In the genomic region with DNA sequence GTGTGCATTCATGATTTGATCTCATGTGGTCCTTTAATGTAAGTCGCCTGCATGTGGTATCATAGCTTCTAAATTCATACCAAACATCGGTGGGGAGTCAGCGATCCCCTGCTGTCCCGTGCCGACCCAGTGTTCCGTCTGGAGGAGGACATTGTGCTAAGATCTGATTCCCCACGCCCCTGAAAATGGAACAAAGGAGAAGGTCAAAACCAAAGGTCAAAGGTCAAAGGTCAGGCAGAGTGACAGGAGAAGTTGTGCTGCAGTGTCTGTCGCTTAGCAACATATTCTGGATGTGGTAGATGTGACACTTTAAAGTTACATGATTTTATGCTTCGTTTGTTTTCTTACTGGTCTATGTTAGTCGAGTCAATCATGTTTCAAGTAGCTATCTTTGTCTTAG, we compare ENCODE assay signal across 29 mouse cellular contexts. TPM values are rescaled to one million over a fixed set of nuclear protein-coding genes. Genes with fewer than 3 reads are reported as not detected.
DNase-seq lines count a peak whose midpoint lies in the region; ATAC-seq lines count a peak whose summit lies in the region.
"Had no signal": no experiment of that assay in that cellular context is flagged by ENCODE, and none has a peak within 500 bp of the region (broad histone marks: within the 10 kb centered on the region; RNA-seq: fewer than 3 reads in every experiment).

No protein-coding gene starts in this region.

- H3K9me3 ChIP-seq in midbrain, embryonic 11.5 days (ENCODE audit: control insufficient read depth, low read length) = no peaks in the 10 kb centered on the region
- no peaks in the 10 kb centered on the region for H3K9me3 ChIP-seq in midbrain, embryonic 15.5 days
- H3K9me3 ChIP-seq in kidney, embryonic 15.5 days (replicated peaks) = no peaks in the 10 kb centered on the region
- H3K9me3 ChIP-seq: embryonic facial prominence, embryonic 13.5 days; limb, embryonic 13.5 days; liver, embryonic 12.5 days; midbrain, embryonic 13.5 days had no signal

- no peaks in the 10 kb centered on the region; the same call in 1 of the 2 replicates for H3K27me3 ChIP-seq in midbrain, embryonic 11.5 days (ENCODE audit: control insufficient read depth, insufficient read depth, low read length)
- H3K27me3 ChIP-seq in midbrain, embryonic 15.5 days (replicated peaks) = no peaks in the 10 kb centered on the region
- no peaks in the 10 kb centered on the region for H3K27me3 ChIP-seq in kidney, embryonic 15.5 days
- H3K27me3 ChIP-seq: embryonic facial prominence, embryonic 13.5 days; forebrain, embryonic 12.5 days; limb, embryonic 13.5 days; liver, embryonic 12.5 days; midbrain, embryonic 13.5 days had no signal

- no peak overlapping the region for H3K9ac ChIP-seq in midbrain, embryonic 11.5 days (ENCODE audit: low read length)
- no peak overlapping the region for H3K9ac ChIP-seq in midbrain, embryonic 15.5 days
- no peak overlapping the region for H3K9ac ChIP-seq in kidney, embryonic 15.5 days
- H3K9ac ChIP-seq: embryonic facial prominence, embryonic 13.5 days; forebrain, embryonic 12.5 days; hindbrain, embryonic 14.5 days; limb, embryonic 13.5 days; liver, embryonic 12.5 days; midbrain, embryonic 13.5 days had no signal

- no peak overlapping the region for H3K4me2 ChIP-seq in midbrain, embryonic 11.5 days
- H3K4me2 ChIP-seq in midbrain, embryonic 15.5 days = no peak overlapping the region
- H3K4me2 ChIP-seq in kidney, embryonic 15.5 days = no peak overlapping the region
- H3K4me2 ChIP-seq: embryonic facial prominence, embryonic 13.5 days; forebrain, embryonic 12.5 days; heart, embryonic 11.5 days; hindbrain, embryonic 14.5 days; limb, embryonic 13.5 days; liver, embryonic 12.5 days; midbrain, embryonic 13.5 days had no signal

- H3K27ac ChIP-seq in midbrain, embryonic 11.5 days (ENCODE audit: low read depth, low read length) = no peak overlapping the region
- H3K27ac ChIP-seq in midbrain, embryonic 15.5 days = no peak overlapping the region
- H3K27ac ChIP-seq in kidney, embryonic 15.5 days = no peak overlapping the region
- H3K27ac ChIP-seq: embryonic facial prominence, embryonic 13.5 days; forebrain, embryonic 12.5 days; hindbrain, embryonic 14.5 days; layer of hippocampus, adult 2 months; limb, embryonic 13.5 days; liver, embryonic 12.5 days; midbrain, embryonic 13.5 days had no signal

- H3K36me3 ChIP-seq in midbrain, embryonic 11.5 days (ENCODE audit: control insufficient read depth, insufficient read depth, low read length) = no peaks in the 10 kb centered on the region
- no peaks in the 10 kb centered on the region for H3K36me3 ChIP-seq in midbrain, embryonic 15.5 days (replicated peaks)
- H3K36me3 ChIP-seq in kidney, embryonic 15.5 days = no peaks in the 10 kb centered on the region
- H3K36me3 ChIP-seq: embryonic facial prominence, embryonic 13.5 days; forebrain, embryonic 12.5 days; limb, embryonic 13.5 days; liver, embryonic 12.5 days; midbrain, embryonic 13.5 days had no signal

- peak; percentile 94 for DNase-seq in midbrain, embryonic 11.5 days (ENCODE audit: low spot score, missing footprints)
- DNase-seq in ZHBTc4 (ENCODE audit: low read depth, low spot score) = peak; percentile 70
- peak; percentile 87 for DNase-seq in embryo, embryonic 9.5 days (ENCODE audit: extremely low spot score)
- DNase-seq in cerebellum, postnatal 25 days = no peak
- DNase-seq in frontal cortex, postnatal 36 days (ENCODE audit: low spot score in 2 of 2) = no peak
- DNase-seq: adrenal gland, postnatal 14 days; B cell, adult 2 months; cerebellum, adult 8-10 months; kidney, adult 8-10 months; kidney, postnatal 14 days; lung, adult 18-20 months; lung, postnatal 10 days; right cerebral cortex, postnatal 4 days; thymus, postnatal 14 days had no signal

- ATAC-seq in midbrain, embryonic 11.5 days (ENCODE audit: low FRiP score) = no peak
- ATAC-seq in midbrain, embryonic 15.5 days (replicated peaks) = no peak
- no peak for ATAC-seq in kidney, embryonic 15.5 days (replicated peaks; ENCODE audit: low FRiP score)
- ATAC-seq: liver, embryonic 12.5 days; midbrain, embryonic 13.5 days had no signal

- no peak overlapping the region for H3K4me3 ChIP-seq in midbrain, embryonic 11.5 days (ENCODE audit: low read depth, low read length)
- no peak overlapping the region for H3K4me3 ChIP-seq in midbrain, embryonic 15.5 days
- H3K4me3 ChIP-seq in kidney, embryonic 15.5 days (replicated peaks) = no peak overlapping the region
- H3K4me3 ChIP-seq: embryonic facial prominence, embryonic 13.5 days; erythroblast, embryonic 14.5 days; forebrain, embryonic 12.5 days; layer of hippocampus, adult 2 months; limb, embryonic 13.5 days; liver, embryonic 12.5 days; midbrain, embryonic 13.5 days had no signal

- no peaks in the 10 kb centered on the region; the same call in 1 of the 2 replicates for H3K4me1 ChIP-seq in midbrain, embryonic 11.5 days (ENCODE audit: control insufficient read depth, insufficient read depth, low read length)
- no peaks in the 10 kb centered on the region for H3K4me1 ChIP-seq in midbrain, embryonic 15.5 days
- H3K4me1 ChIP-seq in kidney, embryonic 15.5 days = no peaks in the 10 kb centered on the region
- H3K4me1 ChIP-seq: embryonic facial prominence, embryonic 13.5 days; limb, embryonic 13.5 days; midbrain, embryonic 13.5 days had no signal

- WGBS in midbrain, embryonic 11.5 days = 14% methylated on average over 10 of the region's 10 CpGs
- 19% methylated on average over 10 of the region's 10 CpGs for WGBS in midbrain, embryonic 15.5 days
- WGBS in kidney, embryonic 15.5 days = 75% methylated on average over 10 of the region's 10 CpGs

RNA-seq across cellular contexts. Expression of a gene that starts 2.4 kb away (rescaled TPM):
- polyA plus RNA-seq in midbrain, embryonic 11.5 days (2014; fragmentation: Nextera tagmentation; extraction: Ambion mirVana) = not detected in 2 replicates
- polyA plus RNA-seq in midbrain, embryonic 15.5 days (2015; fragmentation: Nextera tagmentation; extraction: Ambion mirVana) = not detected in 2 replicates
- polyA plus RNA-seq in kidney, embryonic 15.5 days (2015; fragmentation: Nextera tagmentation; extraction: Ambion mirVana) = not detected in 2 replicates
- polyA plus RNA-seq: embryonic facial prominence, embryonic 13.5 days; erythroblast, embryonic 14.5 days; forebrain, embryonic 12.5 days; frontal cortex, adult 2 months; heart, embryonic 11.5 days; heart, postnatal 0 days; hindbrain, embryonic 14.5 days; intestine, embryonic 14.5 days; limb, embryonic 13.5 days; liver, embryonic 12.5 days; midbrain, embryonic 13.5 days; stomach, embryonic 14.5 days had no signal

RNA-seq across cellular contexts. Expression of a gene that starts 15.9 kb away (rescaled TPM):
- polyA plus RNA-seq in midbrain, embryonic 11.5 days (2014; fragmentation: Nextera tagmentation; extraction: Ambion mirVana) = 179 TPM in 2 replicates
- 31.0 and 32.8 TPM in 2 replicates for polyA plus RNA-seq in midbrain, embryonic 15.5 days (2015; fragmentation: Nextera tagmentation; extraction: Ambion mirVana)
- 37.9 and 40.5 TPM in 2 replicates for polyA plus RNA-seq in kidney, embryonic 15.5 days (2015; fragmentation: Nextera tagmentation; extraction: Ambion mirVana)

RNA-seq across cellular contexts. Expression of a gene that starts 18.7 kb away (rescaled TPM):
- polyA plus RNA-seq in midbrain, embryonic 11.5 days (2014; fragmentation: Nextera tagmentation; extraction: Ambion mirVana) = not detected in 2 replicates
- polyA plus RNA-seq in midbrain, embryonic 15.5 days (2015; fragmentation: Nextera tagmentation; extraction: Ambion mirVana) = 0.17 and 0.26 TPM in 2 replicates
- 0.04 TPM in 1 of 2 replicates, not detected in the other for polyA plus RNA-seq in kidney, embryonic 15.5 days (2015; fragmentation: Nextera tagmentation; extraction: Ambion mirVana)
- polyA plus RNA-seq: erythroblast, embryonic 14.5 days; heart, embryonic 11.5 days; heart, postnatal 0 days; limb, embryonic 13.5 days; liver, embryonic 12.5 days had no signal

RNA-seq across cellular contexts. Expression of a gene that starts 20.6 kb away (rescaled TPM):
- 0.05 TPM in 1 of 2 replicates, not detected in the other for polyA plus RNA-seq in midbrain, embryonic 11.5 days (2014; fragmentation: Nextera tagmentation; extraction: Ambion mirVana)
- not detected in 2 replicates for polyA plus RNA-seq in midbrain, embryonic 15.5 days (2015; fragmentation: Nextera tagmentation; extraction: Ambion mirVana)
- 0.04 TPM in 1 of 2 replicates, not detected in the other for polyA plus RNA-seq in kidney, embryonic 15.5 days (2015; fragmentation: Nextera tagmentation; extraction: Ambion mirVana)
- polyA plus RNA-seq: embryonic facial prominence, embryonic 13.5 days; erythroblast, embryonic 14.5 days; forebrain, embryonic 12.5 days; frontal cortex, adult 2 months; heart, embryonic 11.5 days; heart, postnatal 0 days; hindbrain, embryonic 14.5 days; intestine, embryonic 14.5 days; limb, embryonic 13.5 days; liver, embryonic 12.5 days; midbrain, embryonic 13.5 days; stomach, embryonic 14.5 days had no signal

RNA-seq across cellular contexts. Expression of a gene that starts 40.1 kb away (rescaled TPM):
- polyA plus RNA-seq in midbrain, embryonic 11.5 days (2014; fragmentation: Nextera tagmentation; extraction: Ambion mirVana) = not detected in 2 replicates
- polyA plus RNA-seq in midbrain, embryonic 15.5 days (2015; fragmentation: Nextera tagmentation; extraction: Ambion mirVana) = not detected in 2 replicates
- not detected in 2 replicates for polyA plus RNA-seq in kidney, embryonic 15.5 days (2015; fragmentation: Nextera tagmentation; extraction: Ambion mirVana)
- polyA plus RNA-seq: embryonic facial prominence, embryonic 13.5 days; forebrain, embryonic 12.5 days; heart, embryonic 11.5 days; heart, postnatal 0 days; intestine, embryonic 14.5 days; limb, embryonic 13.5 days; liver, embryonic 12.5 days; midbrain, embryonic 13.5 days; stomach, embryonic 14.5 days had no signal

Comparison
In these comparisons a context has a peak if more than half of its experiments do, and no peak if none do; other contexts are left out.
1. DNase-seq: peak in midbrain, embryonic 11.5 days (single experiment), ZHBTc4 (single experiment) and embryo, embryonic 9.5 days (single experiment); none in cerebellum, postnatal 25 days (0 of 2) and frontal cortex, postnatal 36 days (0 of 2).